Mouse (Mus musculus) forelimb bud, embryonic 11.5 days (tissue): ENCODE data around the gene Ccnb2.

Source experiments
- DNase-seq: peaks from one replicate; pipeline ENCODE4 v3.0.0-alpha.2; 2012; ENCODE audit warnings: low read depth, low spot score

Ccnb2 gene

DNA sequence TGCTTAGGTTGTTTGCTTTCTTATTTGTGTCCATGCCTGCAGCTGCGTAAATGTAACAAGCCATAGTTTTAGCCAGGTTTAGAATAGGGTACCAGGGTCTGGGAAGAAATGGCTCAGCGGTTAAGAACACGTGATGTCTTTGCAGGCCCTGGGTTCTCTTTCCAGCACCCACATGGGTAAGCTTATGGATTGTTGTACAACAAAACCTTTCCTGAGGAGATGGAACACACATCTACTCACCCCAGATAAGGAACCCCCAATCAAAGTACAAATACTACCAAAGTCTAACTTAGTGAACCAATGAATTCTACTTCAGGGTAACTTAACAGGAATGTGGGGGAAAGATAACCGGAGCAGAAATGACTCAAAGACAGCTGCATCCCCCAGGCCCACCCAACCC is 36.9 kb downstream of the Ccnb2 start:
- DNase-seq, result no peak

GRCm38 (mm10) chr9:70383750-70384149 is 37.6 kb downstream of the Ccnb2 start:
- no peak for DNase-seq

GRCm38 (mm10) chr9:70382091-70382490 is 39.3 kb downstream of the Ccnb2 start:
- no peak for DNase-seq

DNA sequence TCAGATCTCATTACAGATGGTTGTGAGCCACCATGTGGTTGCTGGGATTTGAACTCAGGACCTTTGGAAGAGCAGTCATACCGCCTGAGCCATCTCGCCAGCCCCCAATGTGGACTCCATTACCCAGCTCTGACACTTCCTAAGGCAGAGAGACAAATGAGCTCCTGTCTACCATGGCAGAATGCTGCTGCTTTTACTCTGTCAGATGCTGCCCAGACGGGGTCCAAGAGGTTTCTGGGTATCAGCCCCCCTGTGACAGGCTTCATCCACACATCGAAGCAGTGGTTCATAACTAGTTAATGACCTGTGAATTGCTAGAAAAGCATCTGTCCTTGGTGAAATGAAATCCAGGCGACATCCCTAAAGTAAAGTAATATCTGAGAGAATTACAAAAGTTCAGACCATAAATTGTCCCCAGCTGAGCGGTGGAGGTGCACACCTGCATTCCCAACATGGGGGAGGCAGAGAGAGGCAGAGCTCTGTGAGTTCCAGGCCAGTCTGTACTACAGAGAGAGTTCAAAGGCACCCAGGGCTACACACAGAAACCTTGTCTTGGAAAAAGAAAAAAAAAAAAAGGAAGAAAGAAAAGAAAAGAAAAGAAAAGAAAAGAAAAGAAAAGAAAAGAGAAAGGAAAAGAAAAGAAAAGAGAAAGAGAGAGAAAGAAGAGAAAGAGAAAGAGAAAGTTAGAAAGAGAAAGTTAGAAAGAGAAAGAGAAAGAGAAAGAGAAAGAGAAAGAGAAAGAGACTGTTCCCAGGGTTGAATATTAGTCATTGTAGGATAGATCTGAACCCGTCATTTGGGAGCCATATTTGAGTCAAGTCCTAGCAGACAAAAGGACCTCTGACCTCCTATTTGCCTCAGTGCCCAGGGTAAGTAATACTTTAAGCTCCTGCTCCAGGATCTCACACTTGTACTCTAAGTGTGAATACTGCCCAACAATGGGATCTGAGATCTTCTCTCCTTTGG is 41.6 kb downstream of the Ccnb2 start:
- DNase-seq, result peak; percentile 52

- no peak for DNase-seq
These were observed 49.7 kb downstream of the Ccnb2 start for GRCm38 (mm10) chr9:70371638-70372037.

GRCm38 (mm10) chr9:70366898-70367297 is 54.4 kb downstream of the Ccnb2 start:
- DNase-seq, result no peak

DNA sequence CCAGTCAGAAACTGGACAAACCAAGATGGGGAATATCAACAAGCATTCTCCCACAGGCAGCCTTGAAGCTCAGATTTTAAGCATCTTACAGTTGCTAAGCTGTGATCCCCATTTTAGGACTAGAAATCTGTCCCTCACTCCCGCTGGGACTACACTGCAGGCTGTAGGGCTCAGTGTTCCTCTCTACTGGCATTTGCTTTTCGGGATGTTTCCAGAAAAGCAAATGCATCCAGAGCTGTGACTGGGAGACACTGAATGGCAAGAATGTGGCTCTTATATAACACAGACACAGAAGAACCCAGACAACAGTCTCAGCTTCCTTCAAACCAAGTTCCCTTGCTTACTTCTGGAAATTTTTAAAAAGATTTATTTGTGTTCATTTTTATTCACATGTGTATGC is 55.4 kb downstream of the Ccnb2 start:
- no peak for DNase-seq

DNA sequence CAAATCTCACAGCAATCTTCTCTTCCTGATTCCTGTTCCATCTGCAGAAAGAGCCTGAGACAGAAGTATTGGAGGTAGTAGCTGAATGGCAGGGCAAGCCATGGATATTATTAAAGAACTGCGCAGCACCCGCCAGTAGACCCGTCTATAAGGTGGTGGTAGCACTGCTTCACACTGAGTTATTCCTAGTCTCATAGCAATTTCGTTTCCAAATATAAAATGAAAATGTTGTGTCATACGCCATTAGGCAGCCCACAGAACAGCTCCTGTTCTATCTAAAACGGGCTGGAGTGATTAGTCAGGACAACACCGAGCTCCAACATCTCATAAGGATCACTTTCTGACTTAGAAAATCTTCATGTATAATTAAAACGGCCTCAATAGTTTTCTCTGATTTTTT is 56.6 kb downstream of the Ccnb2 start:
- no peak for DNase-seq

- DNase-seq, result no peak
These were observed 61.8 kb downstream of the Ccnb2 start for GRCm38 (mm10) chr9:70359402-70360131.
